Mouse (Mus musculus): ENCODE measurements around the gene Dppa1. TPM values are rescaled to one million over a fixed set of nuclear protein-coding genes. Genes with fewer than 3 reads are reported as not detected.

Gene Dppa1
- total and polyA plus RNA-seq, 3 experiments: not detected

DNA sequence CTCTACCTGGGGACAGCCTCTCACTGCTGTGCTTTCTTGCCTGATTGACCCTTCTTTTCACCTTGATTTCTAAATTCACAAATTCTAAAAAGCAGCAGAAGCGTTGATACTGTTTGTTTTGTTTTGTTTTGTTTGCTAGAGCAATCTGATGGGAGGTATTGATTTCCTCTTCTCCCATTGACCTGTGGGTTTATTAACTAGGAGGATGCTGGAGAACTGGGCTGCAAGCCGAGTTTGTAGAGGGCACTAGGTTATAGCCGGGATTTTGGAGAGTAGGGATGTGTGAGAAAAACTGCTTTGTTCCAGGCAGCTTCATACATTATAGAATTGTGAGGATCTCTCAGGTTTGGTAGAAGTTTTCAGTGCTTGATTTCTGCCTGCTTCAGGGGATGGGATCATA, 48.6 kb downstream of the Dppa1 start:
- Histone ChIP-seq H3K27ac (ENCODE audit: control insufficient read depth, low read depth, low read length) (no peak overlapping the region), H3K27me3 (ENCODE audit: control insufficient read depth in 1 of 2, insufficient read depth in 2 of 2, low read length in 2 of 2) (no peaks in the 10 kb centered on the region; a peak in 1 of 4 replicates), H3K36me3 (ENCODE audit: control insufficient read depth in 1 of 2, insufficient read depth in 2 of 2, low read length in 2 of 2) (no peaks in the 10 kb centered on the region), H3K79me2 (ENCODE audit: control insufficient read depth, insufficient read depth, low read length, poor library complexity) (no peaks in the 10 kb centered on the region), H3K4me3 (ENCODE audit: control insufficient read depth in 1 of 2, insufficient read depth in 1 of 2, low read depth in 2 of 2, low read length in 2 of 2) (no peak overlapping the region), H3K4me1 (ENCODE audit: control insufficient read depth in 1 of 2, insufficient read depth in 2 of 2, low read length in 2 of 2) (no peaks in the 10 kb centered on the region), H3K9ac (ENCODE audit: control insufficient read depth, low read depth, low read length, poor library complexity, severe bottlenecking) (no peak overlapping the region), H3K9me3 (replicated peaks; ENCODE audit: insufficient read depth, low read length) (no peaks in the 10 kb centered on the region)
- no peak for DNase-seq (ENCODE audit: low read depth, low spot score)
- TF ChIP-seq RCOR1 (IDR thresholded peaks at IDR 0.05; ENCODE audit: low read depth, low read length) (no peak), MAZ (IDR thresholded peaks at IDR 0.05; ENCODE audit: low read depth, low read length) (no peak), SIN3A (IDR thresholded peaks at IDR 0.05; ENCODE audit: low read length) (no peak), USF1 (IDR thresholded peaks at IDR 0.05; ENCODE audit: low read depth, low read length) (no peak)

DNA sequence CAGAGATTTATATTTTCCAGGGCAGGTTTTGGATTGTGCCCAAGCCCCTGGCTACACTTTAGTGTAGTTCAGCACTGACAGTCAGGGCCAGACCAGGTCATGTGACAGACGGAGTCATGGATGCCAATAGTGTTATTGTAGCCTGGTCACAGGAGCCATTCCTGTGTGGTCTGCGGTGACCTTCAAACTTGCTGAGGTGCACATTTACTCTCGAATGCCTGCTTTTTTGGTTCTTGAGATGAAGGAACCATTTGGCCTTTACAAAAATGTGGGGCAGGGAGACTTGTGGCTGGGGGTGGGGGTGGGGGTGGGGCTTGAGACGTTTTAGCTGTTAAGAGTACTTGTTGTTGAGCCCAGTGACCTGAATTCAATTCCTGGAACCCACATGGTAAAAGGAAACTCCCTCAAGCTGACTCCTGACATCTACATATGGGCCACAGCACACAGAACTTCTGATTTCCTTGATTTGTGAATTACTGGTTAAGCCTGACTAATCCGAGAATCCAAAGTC, 50.2 kb downstream of the Dppa1 start:
- H3K36me3 ChIP-seq (ENCODE audit: control insufficient read depth in 1 of 2, insufficient read depth in 2 of 2, low read length in 2 of 2): no peaks in the 10 kb centered on the region
- H3K27me3 ChIP-seq (ENCODE audit: control insufficient read depth in 1 of 2, insufficient read depth in 2 of 2, low read length in 2 of 2): no peaks in the 10 kb centered on the region; a peak in 1 of 4 replicates
- no peak overlapping the region for H3K4me3 ChIP-seq (ENCODE audit: control insufficient read depth in 1 of 2, insufficient read depth in 1 of 2, low read depth in 2 of 2, low read length in 2 of 2)
- no peak overlapping the region for H3K27ac ChIP-seq (ENCODE audit: control insufficient read depth, low read depth, low read length)
- H3K79me2 ChIP-seq (ENCODE audit: control insufficient read depth, insufficient read depth, low read length, poor library complexity): no peaks in the 10 kb centered on the region
- TF ChIP-seq SIN3A (IDR thresholded peaks at IDR 0.05; ENCODE audit: low read length) (no peak), RCOR1 (IDR thresholded peaks at IDR 0.05; ENCODE audit: low read depth, low read length) (no peak)
- no peaks in the 10 kb centered on the region for H3K4me1 ChIP-seq (ENCODE audit: control insufficient read depth in 1 of 2, insufficient read depth in 2 of 2, low read length in 2 of 2)
- no peak for DNase-seq (ENCODE audit: low read depth, low spot score)
- H3K9ac ChIP-seq (ENCODE audit: control insufficient read depth, low read depth, low read length, poor library complexity, severe bottlenecking): no peak overlapping the region
- H3K9me3 ChIP-seq (replicated peaks; ENCODE audit: insufficient read depth, low read length): no peaks in the 10 kb centered on the region

DNA sequence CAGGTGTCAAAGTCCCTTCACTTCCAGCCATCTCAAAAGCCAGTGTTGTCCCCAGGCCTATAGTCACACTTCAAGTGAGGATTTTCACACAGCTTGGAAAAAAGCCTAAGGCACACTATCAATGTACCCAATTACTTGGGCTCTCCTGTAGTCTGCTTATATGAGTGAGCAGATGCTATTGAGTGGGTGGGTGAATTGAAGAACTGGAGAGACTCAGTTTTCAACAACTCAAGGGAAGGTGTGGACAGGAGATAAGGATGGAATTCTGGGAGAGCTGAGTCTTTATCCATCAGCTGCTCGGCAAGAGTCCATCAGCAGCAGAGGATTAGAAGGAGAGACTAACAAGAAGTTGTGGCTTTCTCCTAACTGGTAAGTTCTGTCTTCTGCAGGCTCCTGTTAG, 57.7 kb downstream of the Dppa1 start, which contains the start of gene BC053393:
Gene BC053393, plus strand, starts transcription at position 210 of the 400 bp plus-strand sequence.
- Histone ChIP-seq H3K4me3 (ENCODE audit: control insufficient read depth in 1 of 2, insufficient read depth in 1 of 2, low read depth in 2 of 2, low read length in 2 of 2) (no peak within 1 kb of the TSS), H3K36me3 (ENCODE audit: control insufficient read depth in 1 of 2, insufficient read depth in 2 of 2, low read length in 2 of 2) (no peaks in the 10 kb centered on the region), H3K9me3 (replicated peaks; ENCODE audit: insufficient read depth, low read length) (no peaks in the 10 kb centered on the region), H3K9ac (ENCODE audit: control insufficient read depth, low read depth, low read length, poor library complexity, severe bottlenecking) (no peak within 1 kb of the TSS), H3K4me1 (ENCODE audit: control insufficient read depth in 1 of 2, insufficient read depth in 2 of 2, low read length in 2 of 2) (no peaks in the 10 kb centered on the region), H3K27ac (ENCODE audit: control insufficient read depth, low read depth, low read length) (no peak within 1 kb of the TSS), H3K79me2 (ENCODE audit: control insufficient read depth, insufficient read depth, low read length, poor library complexity) (no peaks in the 10 kb centered on the region), H3K27me3 (ENCODE audit: control insufficient read depth in 1 of 2, insufficient read depth in 2 of 2, low read length in 2 of 2) (no peaks in the 10 kb centered on the region)
- DNase-seq (ENCODE audit: low read depth, low spot score): no peak
- TF ChIP-seq CTCF (IDR thresholded peaks at IDR 0.05 in 2 of 3, conservative IDR thresholded peaks at IDR 0.05 in 1 of 3; ENCODE audit: control insufficient read depth in 1 of 3, insufficient read depth in 1 of 3, low read depth in 2 of 3, low read length in 3 of 3, poor library complexity in 1 of 3, severe bottlenecking in 1 of 3) (no peak), POLR2A (IDR thresholded peaks at IDR 0.05; ENCODE audit: control insufficient read depth in 1 of 2, insufficient read depth in 1 of 2, low read depth in 1 of 2, low read length in 2 of 2, poor library complexity in 1 of 2) (no peak), MYC (IDR thresholded peaks at IDR 0.05; ENCODE audit: low read depth, low read length) (no peak)

DNA sequence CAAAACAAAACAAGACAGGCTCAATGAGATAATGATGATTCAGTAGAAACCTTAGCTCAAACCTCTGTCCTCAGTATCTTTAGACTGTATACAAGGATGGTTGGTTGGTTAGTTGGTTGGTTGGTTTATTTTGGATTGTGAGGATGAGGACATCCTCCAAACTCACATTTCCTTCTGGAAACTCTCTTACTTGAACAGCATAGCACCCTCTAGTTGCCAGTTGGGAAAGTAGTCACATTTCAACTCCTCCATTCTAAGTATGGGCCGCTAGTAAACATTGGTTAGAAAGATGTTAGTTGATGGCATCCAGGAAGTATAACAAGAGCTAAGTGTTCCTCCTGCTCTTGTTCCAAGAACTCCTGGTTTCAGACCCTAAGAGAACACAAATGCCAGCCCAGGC, 60.0 kb downstream of the Dppa1 start:
- H3K79me2 ChIP-seq (ENCODE audit: control insufficient read depth, insufficient read depth, low read length, poor library complexity): no peaks in the 10 kb centered on the region
- no peak for DNase-seq (ENCODE audit: low read depth, low spot score)
- H3K9me3 ChIP-seq (replicated peaks; ENCODE audit: insufficient read depth, low read length): no peaks in the 10 kb centered on the region
- H3K27me3 ChIP-seq (ENCODE audit: control insufficient read depth in 1 of 2, insufficient read depth in 2 of 2, low read length in 2 of 2): no peaks in the 10 kb centered on the region
- H3K9ac ChIP-seq (ENCODE audit: control insufficient read depth, low read depth, low read length, poor library complexity, severe bottlenecking): no peak overlapping the region
- no peak overlapping the region for H3K4me3 ChIP-seq (ENCODE audit: control insufficient read depth in 1 of 2, insufficient read depth in 1 of 2, low read depth in 2 of 2, low read length in 2 of 2)
- H3K27ac ChIP-seq (ENCODE audit: control insufficient read depth, low read depth, low read length): no peak overlapping the region
- no peaks in the 10 kb centered on the region for H3K4me1 ChIP-seq (ENCODE audit: control insufficient read depth in 1 of 2, insufficient read depth in 2 of 2, low read length in 2 of 2)
- H3K36me3 ChIP-seq (ENCODE audit: control insufficient read depth in 1 of 2, insufficient read depth in 2 of 2, low read length in 2 of 2): no peaks in the 10 kb centered on the region
- no peak for TF ChIP-seq ELF1 (IDR thresholded peaks at IDR 0.05; ENCODE audit: low read depth, low read length)
- peak in 1 of 3 experiments; percentile 20; a peak in 2 of 6 replicates for TF ChIP-seq CTCF (IDR thresholded peaks at IDR 0.05 in 2 of 3, conservative IDR thresholded peaks at IDR 0.05 in 1 of 3; ENCODE audit: control insufficient read depth in 1 of 3, insufficient read depth in 1 of 3, low read depth in 2 of 3, low read length in 3 of 3, poor library complexity in 1 of 3, severe bottlenecking in 1 of 3)

Measured in MEL (cell line).